Comparison of ENCODE assay signal across 19 mouse cellular contexts in the genomic region with DNA sequence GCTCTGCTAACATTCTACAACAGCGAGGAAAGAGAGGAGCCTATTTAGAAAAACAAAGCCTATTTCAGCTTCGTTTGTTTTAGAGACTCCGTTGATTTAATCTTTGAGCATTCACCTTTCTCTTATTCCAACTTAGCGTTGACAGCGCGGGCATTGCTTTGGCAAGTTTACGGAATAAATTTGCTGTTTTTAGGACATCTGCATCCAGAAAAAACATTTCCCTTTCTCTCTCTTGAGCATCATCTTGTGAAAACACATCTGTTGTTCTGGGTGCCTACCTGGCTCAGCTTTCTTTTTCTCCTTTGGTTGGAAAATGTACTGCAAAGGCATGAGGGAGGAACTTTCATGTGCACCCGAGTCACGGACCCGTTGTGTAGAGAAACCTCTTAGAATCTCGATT.
DNase-seq lines count a peak whose midpoint lies in the region; ATAC-seq lines count a peak whose summit lies in the region.
"Had no signal": no experiment of that assay in that cellular context is flagged by ENCODE, and none has a peak within 500 bp of the region (broad histone marks: within the 10 kb centered on the region; RNA-seq: fewer than 3 reads in every experiment).

No protein-coding gene starts in this region.

- peak; percentile 55 for ATAC-seq in frontal cortex, adult (ENCODE audit: low TSS enrichment)
- ATAC-seq: activated CD4-positive, CD25-positive, alpha-beta regulatory T cell, adult 4 months; forebrain, embryonic 14.5 days; forebrain, postnatal 0 days; hindbrain, embryonic 16.5 days had no signal

- no peak for DNase-seq in frontal cortex, postnatal 10 days (ENCODE audit: low spot score in 2 of 2)
- DNase-seq in layer of hippocampus, adult 9-11 months = peak; percentile 14
- no peak for DNase-seq in layer of hippocampus, adult 18-20 months (ENCODE audit: low spot score in 2 of 2)
- peak; percentile 25 for DNase-seq in right cerebral cortex, adult 18-20 months
- DNase-seq in right cerebral cortex, postnatal 10 days (ENCODE audit: low spot score in 2 of 2) = no peak
- DNase-seq: adrenal gland, adult 8-10 months; adrenal gland, postnatal 25 days; cerebellum, adult 18-20 months; cerebellum, adult 9-11 months; cerebellum, postnatal 25 days; forebrain, postnatal 0 days; gastrocnemius, postnatal 10 days; gastrocnemius, postnatal 36 days; heart, postnatal 10 days; heart, postnatal 36 days had no signal

Comparison
In these comparisons a context has a peak if more than half of its experiments do, and no peak if none do; other contexts are left out.
1. DNase-seq: peak in layer of hippocampus, adult 9-11 months (single experiment) and right cerebral cortex, adult 18-20 months (single experiment); none in frontal cortex, postnatal 10 days (0 of 2), layer of hippocampus, adult 18-20 months (0 of 2) and right cerebral cortex, postnatal 10 days (0 of 2).